ENCODE assay signal across 11 mouse cellular contexts in genomic region chr8:11084051-11084533, GRCm38 (mm10).
A peak's percentile ranks its signal among the peaks of the same experiment; 100 is the strongest.
DNase-seq lines count a peak whose midpoint lies in the region; ATAC-seq lines count a peak whose summit lies in the region.
"Had no signal": no experiment of that assay in that cellular context is flagged by ENCODE, and none has a peak within 500 bp of the region (broad histone marks: within the 10 kb centered on the region; RNA-seq: fewer than 3 reads in every experiment).

No protein-coding gene starts in this region.

- H3K36me3 ChIP-seq in hindbrain, embryonic 16.5 days (ENCODE audit: control insufficient read depth, insufficient read depth, low read length): no peaks in the 10 kb centered on the region
- H3K36me3 ChIP-seq in hindbrain, embryonic 10.5 days: no peaks in the 10 kb centered on the region
- no peaks in the 10 kb centered on the region for H3K36me3 ChIP-seq in lung, embryonic 16.5 days (ENCODE audit: control insufficient read depth, insufficient read depth, low read length)
- H3K36me3 ChIP-seq: limb, embryonic 12.5 days had no signal

- no peaks in the 10 kb centered on the region; the same call in 1 of the 2 replicates for H3K4me1 ChIP-seq in hindbrain, embryonic 16.5 days (ENCODE audit: control insufficient read depth, insufficient read depth, low read depth, low read length)
- H3K4me1 ChIP-seq in hindbrain, embryonic 10.5 days (replicated peaks): no peaks in the 10 kb centered on the region; the same call in 1 of the 2 replicates
- peaks cover 12% of the 10 kb centered on the region for H3K4me1 ChIP-seq in lung, embryonic 16.5 days (replicated peaks; ENCODE audit: control insufficient read depth, insufficient read depth, low read length)
- H3K4me1 ChIP-seq: limb, embryonic 12.5 days had no signal

- H3K27me3 ChIP-seq in hindbrain, embryonic 16.5 days (replicated peaks; ENCODE audit: control insufficient read depth, insufficient read depth, low read length): no peaks in the 10 kb centered on the region
- no peaks in the 10 kb centered on the region for H3K27me3 ChIP-seq in hindbrain, embryonic 10.5 days (ENCODE audit: insufficient read depth, poor library complexity, severe bottlenecking)
- no peaks in the 10 kb centered on the region for H3K27me3 ChIP-seq in lung, embryonic 16.5 days (ENCODE audit: control insufficient read depth, insufficient read depth, low read depth, low read length)

- no peak overlapping the region for H3K4me3 ChIP-seq in hindbrain, embryonic 16.5 days (ENCODE audit: low read length)
- H3K4me3 ChIP-seq in hindbrain, embryonic 10.5 days: no peak overlapping the region
- H3K4me3 ChIP-seq in lung, embryonic 16.5 days (ENCODE audit: low read length): no peak overlapping the region
- H3K4me3 ChIP-seq: limb, embryonic 12.5 days had no signal

- WGBS in hindbrain, embryonic 16.5 days: 59% methylated on average over 2 of the region's 2 CpGs
- 89% methylated on average over 2 of the region's 2 CpGs for WGBS in hindbrain, embryonic 10.5 days
- WGBS in lung, embryonic 16.5 days: 40% methylated on average over 2 of the region's 2 CpGs

- H3K27ac ChIP-seq in hindbrain, embryonic 16.5 days (ENCODE audit: low read depth, low read length): no peak overlapping the region
- H3K27ac ChIP-seq in hindbrain, embryonic 10.5 days: no peak overlapping the region
- peak overlapping the region; percentile 15; the same call in 1 of the 2 replicates for H3K27ac ChIP-seq in lung, embryonic 16.5 days (ENCODE audit: low read length)
- H3K27ac ChIP-seq: limb, embryonic 12.5 days had no signal

- H3K9me3 ChIP-seq in hindbrain, embryonic 16.5 days (ENCODE audit: control insufficient read depth, low read length): no peaks in the 10 kb centered on the region
- H3K9me3 ChIP-seq in hindbrain, embryonic 10.5 days: no peaks in the 10 kb centered on the region
- H3K9me3 ChIP-seq in lung, embryonic 16.5 days (ENCODE audit: control insufficient read depth, low read length): no peaks in the 10 kb centered on the region
- H3K9me3 ChIP-seq: limb, embryonic 12.5 days had no signal

- H3K9ac ChIP-seq in hindbrain, embryonic 16.5 days (ENCODE audit: low read depth, low read length): no peak overlapping the region
- no peak overlapping the region for H3K9ac ChIP-seq in lung, embryonic 16.5 days (ENCODE audit: low read length)
- H3K9ac ChIP-seq: limb, embryonic 12.5 days had no signal

- no peak overlapping the region for H3K4me2 ChIP-seq in hindbrain, embryonic 16.5 days (ENCODE audit: low read length)
- H3K4me2 ChIP-seq in lung, embryonic 16.5 days (ENCODE audit: low read depth, low read length): no peak overlapping the region
- H3K4me2 ChIP-seq: limb, embryonic 12.5 days had no signal

- DNase-seq in hindbrain, embryonic 10.5 days (ENCODE audit: low spot score): no peak
- peak; percentile 49 for DNase-seq in Muller cell, postnatal 12 days (ENCODE audit: inconsistent ontology term)
- DNase-seq in heart, adult 9 months (ENCODE audit: low spot score in 2 of 2): peak; percentile 69 to 81
- DNase-seq in layer of hippocampus, postnatal 25 days (ENCODE audit: extremely low spot score in 1 of 2, low spot score in 1 of 2): no peak
- DNase-seq in frontal cortex, postnatal 25 days (ENCODE audit: low spot score in 2 of 2): no peak
- no peak for DNase-seq in right cerebral cortex, adult 2 months (ENCODE audit: low spot score in 2 of 2)
- DNase-seq: thymus, adult 2 months had no signal

- ATAC-seq in hindbrain, embryonic 16.5 days: peak; percentile 37; the same call in 1 of the 2 replicates
- ATAC-seq in lung, embryonic 16.5 days (ENCODE audit: low read depth): peak; percentile 61
- ATAC-seq: inflammation-experienced regulatory T-cells, adult 6 months had no signal

Comparison
In these comparisons a context has a peak if more than half of its experiments do, and no peak if none do; other contexts are left out.
1. DNase-seq: peak in Muller cell, postnatal 12 days (single experiment) and heart, adult 9 months (2 of 2); none in hindbrain, embryonic 10.5 days (single experiment), layer of hippocampus, postnatal 25 days (0 of 2), frontal cortex, postnatal 25 days (0 of 2) and right cerebral cortex, adult 2 months (0 of 2).